In genomic region chr5:148689297-148689696, GRCm38 (mm10) we compare ENCODE assay signal across 16 mouse cellular contexts.
A peak's percentile ranks its signal among the peaks of the same experiment; 100 is the strongest.
DNase-seq lines count a peak whose midpoint lies in the region; ATAC-seq and TF ChIP-seq lines count a peak whose summit lies in the region.
"Had no signal": no experiment of that assay in that cellular context is flagged by ENCODE, and none has a peak within 500 bp of the region (broad histone marks: within the 10 kb centered on the region; RNA-seq: fewer than 3 reads in every experiment).

No protein-coding gene starts in this region.

- no peak overlapping the region for H3K27ac ChIP-seq in heart, embryonic 12.5 days (ENCODE audit: poor library complexity, severe bottlenecking)
- no peak overlapping the region for H3K27ac ChIP-seq in neural tube, embryonic 11.5 days (ENCODE audit: low read depth, low read length)
- H3K27ac ChIP-seq in neural tube, embryonic 15.5 days (replicated peaks), result no peak overlapping the region
- peak overlapping the region; percentile 91 for H3K27ac ChIP-seq in liver, embryonic 11.5 days (ENCODE audit: low read depth, low read length)
- no peak overlapping the region for H3K27ac ChIP-seq in lung, postnatal 0 days (ENCODE audit: low read length)
- H3K27ac ChIP-seq: embryonic facial prominence, embryonic 13.5 days; limb, embryonic 13.5 days had no signal

- 0 out of 2 replicates have a peak, but pooled peaks cover 6% of the 10 kb centered on the region for H3K9me3 ChIP-seq in heart, embryonic 12.5 days (replicated peaks)
- no peaks in the 10 kb centered on the region for H3K9me3 ChIP-seq in neural tube, embryonic 11.5 days (ENCODE audit: control insufficient read depth, low read length)
- no peaks in the 10 kb centered on the region for H3K9me3 ChIP-seq in neural tube, embryonic 15.5 days (replicated peaks)
- H3K9me3 ChIP-seq in liver, embryonic 11.5 days (ENCODE audit: control insufficient read depth, low read length), result no peaks in the 10 kb centered on the region
- no peaks in the 10 kb centered on the region for H3K9me3 ChIP-seq in lung, postnatal 0 days (ENCODE audit: low read length)
- H3K9me3 ChIP-seq: hindbrain, embryonic 15.5 days; neural tube, embryonic 13.5 days had no signal

- no peaks in the 10 kb centered on the region for H3K27me3 ChIP-seq in heart, embryonic 12.5 days (replicated peaks)
- H3K27me3 ChIP-seq in neural tube, embryonic 11.5 days (ENCODE audit: control insufficient read depth, insufficient read depth, low read length), result no peaks in the 10 kb centered on the region
- no peaks in the 10 kb centered on the region for H3K27me3 ChIP-seq in neural tube, embryonic 15.5 days (replicated peaks)
- no peaks in the 10 kb centered on the region for H3K27me3 ChIP-seq in liver, embryonic 11.5 days (replicated peaks; ENCODE audit: control insufficient read depth, insufficient read depth, low read length)
- no peaks in the 10 kb centered on the region for H3K27me3 ChIP-seq in lung, postnatal 0 days (replicated peaks; ENCODE audit: insufficient read depth, low read length)
- H3K27me3 ChIP-seq: hindbrain, embryonic 15.5 days; limb, embryonic 13.5 days; neural tube, embryonic 13.5 days had no signal

- H3K36me3 ChIP-seq in heart, embryonic 12.5 days, result no peaks in the 10 kb centered on the region
- H3K36me3 ChIP-seq in neural tube, embryonic 11.5 days (ENCODE audit: control insufficient read depth, insufficient read depth, low read length), result no peaks in the 10 kb centered on the region
- no peaks in the 10 kb centered on the region for H3K36me3 ChIP-seq in neural tube, embryonic 15.5 days
- no peaks in the 10 kb centered on the region for H3K36me3 ChIP-seq in liver, embryonic 11.5 days (ENCODE audit: control insufficient read depth, insufficient read depth, low read length)
- no peaks in the 10 kb centered on the region for H3K36me3 ChIP-seq in lung, postnatal 0 days (ENCODE audit: insufficient read depth, low read length)
- H3K36me3 ChIP-seq: embryonic facial prominence, embryonic 13.5 days; hindbrain, embryonic 15.5 days; limb, embryonic 13.5 days; neural tube, embryonic 13.5 days had no signal

- TF ChIP-seq CTCF in lung, postnatal 0 days (IDR thresholded peaks at IDR 0.05), result no peak

- TF ChIP-seq EP300 in lung, postnatal 0 days (IDR thresholded peaks at IDR 0.05), result no peak

- peaks cover 21% of the 10 kb centered on the region for H3K4me1 ChIP-seq in heart, embryonic 12.5 days (replicated peaks)
- H3K4me1 ChIP-seq in neural tube, embryonic 11.5 days (ENCODE audit: control insufficient read depth, insufficient read depth, low read length), result no peaks in the 10 kb centered on the region
- peaks cover 38% of the 10 kb centered on the region for H3K4me1 ChIP-seq in neural tube, embryonic 15.5 days
- H3K4me1 ChIP-seq in liver, embryonic 11.5 days (replicated peaks; ENCODE audit: control insufficient read depth, insufficient read depth, low read length), result peaks cover 30% of the 10 kb centered on the region
- peaks cover 5% of the 10 kb centered on the region; the same call in 1 of the 2 replicates for H3K4me1 ChIP-seq in lung, postnatal 0 days (ENCODE audit: insufficient read depth, low read depth, low read length)

- 0 out of 2 replicates have a peak, but pooled peaks have one; percentile 34 for ATAC-seq in heart, embryonic 12.5 days (ENCODE audit: insufficient number of reproducible peaks, low FRiP score)
- ATAC-seq in neural tube, embryonic 11.5 days (ENCODE audit: insufficient read depth, low FRiP score, low TSS enrichment), result no peak
- ATAC-seq in neural tube, embryonic 15.5 days (ENCODE audit: low FRiP score), result no peak
- peak; percentile 84 for ATAC-seq in liver, embryonic 11.5 days (replicated peaks; ENCODE audit: low FRiP score)
- ATAC-seq in lung, postnatal 0 days, result no peak

- DNase-seq in heart, adult 18-20 months, result no peak
- DNase-seq in neural tube, embryonic 11.5 days (ENCODE audit: low spot score), result peak; percentile 4
- DNase-seq in liver, embryonic 11.5 days (ENCODE audit: low spot score), result no peak
- DNase-seq in lung, postnatal 0 days (ENCODE audit: low spot score), result no peak
- no peak for DNase-seq in retina, embryonic 14.5 days (ENCODE audit: low spot score)
- DNase-seq: adrenal gland, postnatal 25 days; B cell, adult 2 months; kidney, adult 18-20 months; kidney, postnatal 25 days; thymus, postnatal 4 days had no signal

- no peak overlapping the region for H3K9ac ChIP-seq in heart, embryonic 12.5 days
- no peak overlapping the region for H3K9ac ChIP-seq in neural tube, embryonic 11.5 days (ENCODE audit: low read length)
- no peak overlapping the region for H3K9ac ChIP-seq in neural tube, embryonic 15.5 days (replicated peaks)
- H3K9ac ChIP-seq in liver, embryonic 11.5 days (ENCODE audit: low read depth, low read length), result peak overlapping the region; percentile 64
- no peak overlapping the region for H3K9ac ChIP-seq in lung, postnatal 0 days (replicated peaks; ENCODE audit: low read depth)
- H3K9ac ChIP-seq: embryonic facial prominence, embryonic 13.5 days; hindbrain, embryonic 15.5 days; limb, embryonic 13.5 days; neural tube, embryonic 13.5 days had no signal

- H3K4me2 ChIP-seq in heart, embryonic 12.5 days, result no peak overlapping the region
- H3K4me2 ChIP-seq in neural tube, embryonic 11.5 days (ENCODE audit: low read depth), result no peak overlapping the region
- no peak overlapping the region for H3K4me2 ChIP-seq in neural tube, embryonic 15.5 days
- H3K4me2 ChIP-seq in liver, embryonic 11.5 days, result peak overlapping the region; percentile 59
- H3K4me2 ChIP-seq in lung, postnatal 0 days (replicated peaks; ENCODE audit: low read depth, low read length), result no peak overlapping the region
- H3K4me2 ChIP-seq: embryonic facial prominence, embryonic 13.5 days; hindbrain, embryonic 15.5 days; neural tube, embryonic 13.5 days had no signal

- 73% methylated on average over 9 of the region's 9 CpGs for WGBS in heart, embryonic 12.5 days
- 90% methylated on average over 9 of the region's 9 CpGs for WGBS in neural tube, embryonic 11.5 days
- WGBS in neural tube, embryonic 15.5 days, result 80% methylated on average over 9 of the region's 9 CpGs
- WGBS in liver, embryonic 11.5 days, result 54% methylated on average over 9 of the region's 9 CpGs
- WGBS in lung, postnatal 0 days, result 80% methylated on average over 9 of the region's 9 CpGs

- H3K4me3 ChIP-seq in heart, embryonic 12.5 days, result no peak overlapping the region
- H3K4me3 ChIP-seq in neural tube, embryonic 11.5 days (ENCODE audit: low read depth, low read length), result no peak overlapping the region
- no peak overlapping the region for H3K4me3 ChIP-seq in neural tube, embryonic 15.5 days (replicated peaks)
- H3K4me3 ChIP-seq in liver, embryonic 11.5 days (ENCODE audit: low read depth, low read length), result peak overlapping the region; percentile 14; the same call in 1 of the 2 replicates
- H3K4me3 ChIP-seq in lung, postnatal 0 days (ENCODE audit: low read depth, low read length), result no peak overlapping the region
- H3K4me3 ChIP-seq: embryonic facial prominence, embryonic 13.5 days; hindbrain, embryonic 15.5 days; limb, embryonic 13.5 days; neural tube, embryonic 13.5 days had no signal

Comparison
In these comparisons a context has a peak if more than half of its experiments do, and no peak if none do; other contexts are left out.
1. ATAC-seq: peak in heart, embryonic 12.5 days (single experiment) and liver, embryonic 11.5 days (single experiment); none in neural tube, embryonic 11.5 days (single experiment), neural tube, embryonic 15.5 days (single experiment) and lung, postnatal 0 days (single experiment).